Mouse (Mus musculus) bone marrow, adult 2 months (tissue): ENCODE measurements around the gene Mttp.

Experiments used
- CTCF ChIP-seq: fragments of 200-500 bp; IDR thresholded peaks from 2 replicates; pipeline ENCODE4 v1.5.1; 2011; ENCODE audit warnings: low read length, control low read depth; ENCODE audit not compliant: control insufficient read depth, insufficient read depth
- POLR2A ChIP-seq: fragments of 200-500 bp; IDR thresholded peaks from 2 replicates; pipeline ENCODE4 v1.6.1; 2011; ENCODE audit warnings: low read depth, mild to moderate bottlenecking, control low read depth, low read length, borderline replicate concordance; ENCODE audit not compliant: control insufficient read depth

DNA sequence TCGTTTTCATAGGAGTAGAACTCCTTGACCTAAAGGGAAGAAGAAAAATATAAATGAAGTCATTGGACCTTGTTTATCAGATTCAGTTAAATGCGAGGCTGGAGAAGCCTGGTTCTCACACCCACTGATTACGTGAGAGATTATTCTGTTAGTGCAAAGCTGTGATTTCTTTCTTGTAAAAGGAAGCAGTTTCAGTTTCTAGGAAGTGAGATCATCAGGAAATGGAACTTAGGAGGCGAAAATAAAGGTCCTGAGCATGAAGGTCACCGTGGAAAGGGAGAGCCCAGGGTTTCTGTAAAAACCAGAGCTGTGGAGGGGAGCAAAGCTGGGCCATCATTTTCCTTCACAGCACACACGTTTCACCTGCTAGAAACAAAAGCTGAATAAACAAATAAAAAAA, 26.4 kb downstream of the Mttp start:
- TF ChIP-seq POLR2A (no peak), CTCF (no peak)
